In genomic region chr11:75282496-75283120, GRCm38 (mm10) we compare ENCODE assay signal across 8 mouse cellular contexts.
A peak's percentile ranks its signal among the peaks of the same experiment; 100 is the strongest.
DNase-seq lines count a peak whose midpoint lies in the region; ATAC-seq and TF ChIP-seq lines count a peak whose summit lies in the region.

No protein-coding gene starts in this region.

- WGBS in kidney, adult 2 months = 36% methylated on average over 13 of the region's 13 CpGs
- WGBS in embryonic facial prominence, embryonic 13.5 days = 11% methylated on average over 13 of the region's 13 CpGs

- H3K9me3 ChIP-seq in embryonic facial prominence, embryonic 13.5 days = no peaks in the 10 kb centered on the region

- no peaks in the 10 kb centered on the region for H3K4me1 ChIP-seq in kidney, adult 2 months (ENCODE audit: control insufficient read depth, insufficient read depth, low read length)
- H3K4me1 ChIP-seq in embryonic facial prominence, embryonic 13.5 days = peaks cover 41% of the 10 kb centered on the region

- H3K9ac ChIP-seq in embryonic facial prominence, embryonic 13.5 days = no peak overlapping the region

- no peak for ATAC-seq in embryonic facial prominence, embryonic 13.5 days (ENCODE audit: insufficient number of reproducible peaks, insufficient read depth, low FRiP score, low TSS enrichment, low read depth)
- ATAC-seq in megakaryocyte progenitor cell, adult 5-6 weeks (replicated peaks; ENCODE audit: poor library complexity) = peak; percentile 67
- no peak for ATAC-seq in monocyte, adult 5-6 weeks (replicated peaks; ENCODE audit: insufficient number of reproducible peaks, low FRiP score, low TSS enrichment, poor library complexity, severe bottlenecking)

- no peak overlapping the region for H3K4me3 ChIP-seq in kidney, adult 2 months (ENCODE audit: insufficient read depth, low read depth, low read length)
- H3K4me3 ChIP-seq in embryonic facial prominence, embryonic 13.5 days = 0 out of 2 replicates have a peak overlapping the region, but pooled peaks have one; percentile 21

- peak overlapping the region; percentile 52 for H3K4me2 ChIP-seq in embryonic facial prominence, embryonic 13.5 days

- no peaks in the 10 kb centered on the region for H3K36me3 ChIP-seq in kidney, adult 2 months (ENCODE audit: control insufficient read depth, insufficient read depth, low read length)
- no peaks in the 10 kb centered on the region for H3K36me3 ChIP-seq in embryonic facial prominence, embryonic 13.5 days

- no peak for TF ChIP-seq CTCF in kidney, adult 2 months (conservative IDR thresholded peaks at IDR 0.05; ENCODE audit: insufficient read depth, insufficient read length, low read depth, low read length)

- TF ChIP-seq POLR2A in kidney, adult 2 months (IDR thresholded peaks at IDR 0.05; ENCODE audit: low read depth, low read length) = no peak

- H3K27ac ChIP-seq in kidney, adult 2 months (ENCODE audit: insufficient read depth, low read depth, low read length) = no peak overlapping the region
- H3K27ac ChIP-seq in embryonic facial prominence, embryonic 13.5 days = no peak overlapping the region

- no peaks in the 10 kb centered on the region for H3K27me3 ChIP-seq in kidney, adult 2 months (replicated peaks; ENCODE audit: control insufficient read depth, insufficient read depth, low read length)
- H3K27me3 ChIP-seq in embryonic facial prominence, embryonic 13.5 days = peaks cover 49% of the 10 kb centered on the region

- peak; percentile 44 for DNase-seq in kidney, adult 2 months
- DNase-seq in kidney, adult 8-10 months = no peak
- DNase-seq in kidney, postnatal 14 days = peak; percentile 37
- peak; percentile 63 to 75 for DNase-seq in thymus, adult 18-20 months
- no peak for DNase-seq in right cerebral cortex, adult 2 months (ENCODE audit: low spot score in 2 of 2)

Comparison
In these comparisons a context has a peak if more than half of its experiments do, and no peak if none do; other contexts are left out.
1. DNase-seq: peak in kidney, adult 2 months (single experiment), kidney, postnatal 14 days (single experiment) and thymus, adult 18-20 months (2 of 2); none in kidney, adult 8-10 months (0 of 2) and right cerebral cortex, adult 2 months (0 of 2).